Mouse (Mus musculus) heart, postnatal 0 days (tissue): Measurements from ENCODE around the gene Map4k3. TPM values are rescaled to one million over a fixed set of nuclear protein-coding genes. Genes with fewer than 3 reads are reported as not detected.
A peak's percentile ranks its signal among the peaks of the same experiment; 100 is the strongest.
"Not testable (repeated sequence)": the region's sequence is repeated elsewhere in the genome, so short reads cannot be mapped to it uniquely, and the experiment has no call there.

Experiments
- ATAC-seq: fragments of 200-750 bp; cut with Nextera tagmentation; 2 replicates; pipeline ENCODE4 v1.8.0; 2017; ENCODE audit warnings: low read depth, moderate number of reproducible peaks, moderate library complexity; ENCODE audit not compliant: insufficient read depth
- DNase-seq: peaks from one replicate; pipeline ENCODE4 v3.0.0-alpha.2; 2016; ENCODE audit warnings: low spot score
- H3K27ac ChIP-seq: fragments of 300-500 bp; sonication (generic); 2 replicates; pipeline ENCODE4 v1.5.1; 2014; ENCODE audit warnings: low read depth, mild to moderate bottlenecking
- H3K27me3 ChIP-seq: fragments of 300-500 bp; sonication (generic); 2 replicates; pipeline ENCODE4 v1.6.1; 2014; ENCODE audit warnings: low read length, mixed read lengths; ENCODE audit not compliant: control insufficient read depth, insufficient read depth
- H3K36me3 ChIP-seq: fragments of 300-500 bp; sonication (generic); replicated peaks from 2 replicates; pipeline ENCODE4 v1.6.1; 2014; ENCODE audit warnings: low read length, mixed read lengths; ENCODE audit not compliant: control insufficient read depth, insufficient read depth
- H3K4me1 ChIP-seq: fragments of 300-500 bp; sonication (generic); 2 replicates; pipeline ENCODE4 v1.6.1; 2014; ENCODE audit warnings: antibody characterized with exemption; ENCODE audit not compliant: control insufficient read depth, insufficient read depth
- H3K4me2 ChIP-seq: fragments of 300-500 bp; sonication (generic); 2 replicates; pipeline ENCODE4 v1.6.1; 2014; ENCODE audit warnings: low read depth, mild to moderate bottlenecking, low read length, moderate library complexity
- H3K4me3 ChIP-seq: fragments of 300-500 bp; sonication (generic); 2 replicates; pipeline ENCODE4 v1.5.1; 2014; ENCODE audit warnings: low read depth, low read length
- H3K9ac ChIP-seq: fragments of 300-500 bp; sonication (generic); replicated peaks from 2 replicates; pipeline ENCODE4 v1.6.1; 2014; ENCODE audit warnings: low read depth, low read length, mixed read lengths
- H3K9me3 ChIP-seq: fragments of 300-500 bp; sonication (generic); replicated peaks from 2 replicates; pipeline ENCODE4 v1.6.1; 2016; ENCODE audit warnings: low read length; ENCODE audit not compliant: control insufficient read depth
- CTCF ChIP-seq: IDR thresholded peaks from 2 replicates; pipeline ENCODE4 v1.5.1; 2016; ENCODE audit warnings: antibody characterized with exemption, control low read depth, low read depth
- EP300 ChIP-seq: IDR thresholded peaks from 2 replicates; pipeline ENCODE4 v1.6.1; 2016; ENCODE audit warnings: antibody characterized with exemption, low read depth
- WGBS: fragments of 180-500 bp; shearing (Covaris S2); extraction: QIAGEN DNeasy Blood & Tissue Kit; methylation state at CpG from one replicate; pipeline ENCODE4 v1.1.7; 2014; 5-methylcytosine and 5-hydroxymethylcytosine counted together
- polyA plus RNA-seq: library from polyadenylated mRNA; unstranded; fragments of >200 nt; fragmentation: Nextera tagmentation; extraction: Ambion mirVana; gene quantifications from 2 replicates; pipeline ENCODE4 v1.2.1, GENCODE M21; 2015
- total RNA-seq: library from RNA; depleted of rRNA; stranded (reverse); fragments of >200 nt; gene quantifications from 2 replicates; pipeline ENCODE4 v1.2.3, GENCODE M21; 2014; ENCODE audit warnings: low replicate concordance

Map4k3 gene
- total and polyA plus RNA-seq, 2 experiments from 2014 or later, result 16.7 to 38.0 TPM

GRCm38 (mm10) chr17:80568842-80569601, 159.3 kb downstream of the Map4k3 start:
- Histone ChIP-seq H3K4me1 (no peaks in the 10 kb centered on the region), H3K4me3 (no peak overlapping the region), H3K9ac (no peak overlapping the region), H3K36me3 (no peaks in the 10 kb centered on the region), H3K9me3 (0 out of 2 replicates have a peak, but pooled peaks cover 5% of the 10 kb centered on the region), H3K27me3 (no peaks in the 10 kb centered on the region), H3K27ac (no peak overlapping the region), H3K4me2 (no peak overlapping the region)
- WGBS, result 87% methylated on average over 6 of the region's 6 CpGs
- no peak for DNase-seq
- TF ChIP-seq CTCF (no peak), EP300 (no peak)
- no peak for ATAC-seq

GRCm38 (mm10) chr17:80568441-80568840, 159.8 kb downstream of the Map4k3 start:
- WGBS, result 82% methylated on average over 2 of the region's 2 CpGs
- Histone ChIP-seq H3K4me2 (no peak overlapping the region), H3K9me3 (0 out of 2 replicates have a peak, but pooled peaks cover 5% of the 10 kb centered on the region), H3K36me3 (no peaks in the 10 kb centered on the region), H3K9ac (no peak overlapping the region), H3K27me3 (no peaks in the 10 kb centered on the region), H3K4me1 (no peaks in the 10 kb centered on the region), H3K27ac (no peak overlapping the region), H3K4me3 (no peak overlapping the region)
- TF ChIP-seq EP300 (no peak), CTCF (no peak)
- no peak for DNase-seq
- ATAC-seq, result no peak

- no peak overlapping the region for H3K9ac ChIP-seq
- H3K27me3 ChIP-seq, result no peaks in the 10 kb centered on the region
- DNase-seq (no peak), ATAC-seq (no peak)
- H3K36me3 ChIP-seq, result no peaks in the 10 kb centered on the region
- no peak overlapping the region for H3K27ac ChIP-seq
- H3K4me2 ChIP-seq, result no peak overlapping the region
- TF ChIP-seq CTCF, result peak; percentile 35
- TF ChIP-seq EP300, result no peak
- WGBS, result 59% methylated on average over 3 of the region's 3 CpGs
- H3K4me1 ChIP-seq, result no peaks in the 10 kb centered on the region
- H3K9me3 ChIP-seq, result 0 out of 2 replicates have a peak, but pooled peaks cover 5% of the 10 kb centered on the region
- H3K4me3 ChIP-seq, result peak overlapping the region; percentile 18; the same call in 1 of the 2 replicates
Measured at GRCm38 (mm10) chr17:80564611-80564924, 163.7 kb downstream of the Map4k3 start.

GRCm38 (mm10) chr17:80563762-80564610, 164.3 kb downstream of the Map4k3 start:
- H3K9me3 ChIP-seq, H3K27me3 ChIP-seq, H3K9ac ChIP-seq, H3K4me1 ChIP-seq, H3K36me3 ChIP-seq, ATAC-seq, H3K27ac ChIP-seq, H3K4me2 ChIP-seq, DNase-seq: not testable (repeated sequence)
- peak overlapping the region; percentile 18; the same call in 1 of the 2 replicates for H3K4me3 ChIP-seq
- WGBS, result 87% methylated on average over 27 of the region's 27 CpGs

- no peaks in the 10 kb centered on the region for H3K4me1 ChIP-seq
- H3K9ac ChIP-seq, result no peak overlapping the region
- no peak overlapping the region for H3K4me3 ChIP-seq
- H3K4me2 ChIP-seq, result no peak overlapping the region
- TF ChIP-seq EP300 (no peak), CTCF (no peak)
- ATAC-seq (no peak), DNase-seq (no peak)
- H3K27ac ChIP-seq, result no peak overlapping the region
- no peaks in the 10 kb centered on the region for H3K36me3 ChIP-seq
- 0 out of 2 replicates have a peak, but pooled peaks cover 5% of the 10 kb centered on the region for H3K9me3 ChIP-seq
- WGBS, result 52% methylated on average over 5 of the region's 5 CpGs
- H3K27me3 ChIP-seq, result no peaks in the 10 kb centered on the region
Measured at GRCm38 (mm10) chr17:80562792-80563191, 165.5 kb downstream of the Map4k3 start.
